Mouse (Mus musculus): ENCODE data around the gene Cacna2d4.
A peak's percentile ranks its signal among the peaks of the same experiment; 100 is the strongest.

Cacna2d4 gene

DNA sequence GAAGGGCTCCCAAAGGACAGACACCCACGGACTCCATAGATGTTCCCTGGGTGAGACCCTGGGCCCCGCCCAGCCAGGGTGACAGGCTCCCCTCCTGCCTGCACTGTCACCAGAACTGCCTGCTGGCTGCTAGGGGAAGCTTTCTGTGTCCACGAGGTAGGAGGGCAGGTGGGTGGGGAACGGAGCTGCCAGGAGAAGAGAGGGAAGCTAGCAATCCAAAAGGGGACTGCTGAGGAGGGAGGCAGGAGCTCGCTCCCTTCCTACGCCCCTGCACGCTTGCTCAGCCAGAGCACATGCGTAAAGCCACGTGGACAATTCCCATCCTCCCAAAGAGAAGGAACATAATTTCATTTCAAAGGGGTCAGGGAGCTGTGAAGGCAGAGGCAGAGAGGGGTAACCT is 73.8 kb downstream of the Cacna2d4 start:
- DNase-seq (ENCODE audit: low read depth, low spot score) = no peak

- DNase-seq (ENCODE audit: low read depth, low spot score) = no peak
These were observed 76.1 kb downstream of the Cacna2d4 start for GRCm38 (mm10) chr6:119312381-119312780.

DNA sequence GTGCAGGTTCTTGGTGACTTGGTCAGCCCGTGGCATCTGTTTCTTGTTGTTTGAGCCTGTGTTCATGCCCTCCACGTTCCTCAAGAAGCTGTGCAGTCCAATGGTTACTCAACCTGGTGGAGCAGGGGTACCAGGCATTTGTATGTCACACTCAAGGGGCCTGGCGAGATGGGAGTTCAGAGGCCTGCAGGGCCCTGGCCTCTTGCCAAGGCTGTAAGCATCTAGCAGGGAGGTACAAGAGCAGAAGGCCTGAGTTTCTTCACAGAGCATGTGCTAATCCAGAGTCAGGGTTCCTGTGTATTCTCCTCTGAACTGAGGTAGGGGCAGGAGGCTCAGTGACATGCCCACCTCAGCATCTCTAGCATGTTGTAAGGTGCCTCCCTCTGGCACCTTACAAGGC is 76.8 kb downstream of the Cacna2d4 start:
- no peak for DNase-seq (ENCODE audit: low read depth, low spot score)

- no peak for DNase-seq (ENCODE audit: low read depth, low spot score)
These were observed 77.5 kb downstream of the Cacna2d4 start for GRCm38 (mm10) chr6:119313588-119314375.

GRCm38 (mm10) chr6:119314751-119315476 is 78.6 kb downstream of the Cacna2d4 start:
- DNase-seq (ENCODE audit: low read depth, low spot score) = no peak

DNA sequence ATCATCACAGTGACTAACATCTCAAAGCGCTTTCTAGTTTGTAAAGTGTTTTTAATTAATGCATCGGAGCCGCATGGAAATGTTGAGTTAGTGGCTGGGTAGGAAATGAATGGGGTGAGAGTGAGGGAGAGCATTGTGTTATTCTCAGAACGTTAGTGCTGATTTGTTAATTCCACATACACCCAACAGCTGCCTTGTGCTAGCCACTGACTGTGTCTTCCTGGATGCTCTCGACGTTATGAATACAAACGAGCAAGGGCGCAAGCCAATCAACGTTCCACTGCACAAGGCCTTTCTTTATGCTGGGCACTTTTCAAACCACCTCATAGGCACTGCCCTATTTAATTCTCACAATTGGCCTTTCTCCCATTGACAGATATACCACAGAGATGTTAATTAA is 82.4 kb downstream of the Cacna2d4 start:
- no peak for DNase-seq (ENCODE audit: low read depth, low spot score)

DNA sequence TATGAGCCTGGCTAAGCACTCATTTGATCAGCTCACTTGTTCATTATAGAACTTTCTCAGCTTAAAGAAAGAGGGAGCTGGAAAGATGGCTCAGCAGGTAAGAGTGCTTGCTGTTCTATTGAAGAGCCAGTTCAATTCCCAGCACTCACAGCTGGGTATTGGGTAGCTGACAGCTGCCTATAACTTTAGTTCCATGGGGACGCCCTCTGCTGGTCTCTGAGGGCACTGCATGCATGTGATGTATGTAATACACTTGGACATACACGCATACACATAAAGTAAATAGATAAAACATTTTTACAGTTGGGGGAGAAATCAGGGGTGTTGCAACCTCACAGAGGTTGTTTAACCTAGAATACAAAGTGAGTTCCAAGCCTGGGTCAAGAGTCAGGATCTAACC is 83.0 kb downstream of the Cacna2d4 start:
- DNase-seq (ENCODE audit: low read depth, low spot score) = no peak

DNA sequence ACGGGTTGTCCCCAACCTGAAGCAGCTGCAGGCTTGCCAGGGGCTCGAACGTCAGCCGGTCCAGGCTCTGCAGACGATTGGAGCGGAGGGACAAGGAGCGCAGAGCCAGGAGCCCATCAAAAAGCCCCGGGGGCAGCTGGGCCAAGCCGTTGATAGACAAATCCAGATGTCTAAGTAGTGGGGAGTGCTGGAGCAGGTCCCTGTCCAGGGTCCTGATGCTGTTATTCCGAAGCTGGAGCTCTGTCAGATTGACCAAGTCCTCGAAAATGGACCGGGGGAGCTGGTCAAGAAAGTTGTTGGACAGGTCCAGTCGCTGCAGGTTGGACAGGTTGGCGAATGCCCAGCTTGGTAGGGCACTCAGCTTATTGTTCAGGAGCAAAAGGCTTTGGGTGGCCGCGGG is 84.2 kb downstream of the Cacna2d4 start:
- peak; percentile 46 for DNase-seq (ENCODE audit: low read depth, low spot score)

- DNase-seq (ENCODE audit: low read depth, low spot score) = no peak
These were observed 85.4 kb downstream of the Cacna2d4 start for GRCm38 (mm10) chr6:119321752-119322151.

GRCm38 (mm10) chr6:119324776-119325175 is 88.5 kb downstream of the Cacna2d4 start:
- no peak for DNase-seq (ENCODE audit: low read depth, low spot score)

GRCm38 (mm10) chr6:119325978-119326377 is 89.7 kb downstream of the Cacna2d4 start:
- DNase-seq (ENCODE audit: low read depth, low spot score) = no peak

GRCm38 (mm10) chr6:119326541-119326940 is 90.2 kb downstream of the Cacna2d4 start:
- DNase-seq (ENCODE audit: low read depth, low spot score) = no peak

- DNase-seq (ENCODE audit: low read depth, low spot score) = no peak
These were observed 92.3 kb downstream of the Cacna2d4 start for GRCm38 (mm10) chr6:119328521-119329115.

GRCm38 (mm10) chr6:119329215-119329714 is 92.9 kb downstream of the Cacna2d4 start:
- no peak for DNase-seq (ENCODE audit: low read depth, low spot score)

GRCm38 (mm10) chr6:119329936-119330335 is 93.6 kb downstream of the Cacna2d4 start:
- DNase-seq (ENCODE audit: low read depth, low spot score) = no peak

DNA sequence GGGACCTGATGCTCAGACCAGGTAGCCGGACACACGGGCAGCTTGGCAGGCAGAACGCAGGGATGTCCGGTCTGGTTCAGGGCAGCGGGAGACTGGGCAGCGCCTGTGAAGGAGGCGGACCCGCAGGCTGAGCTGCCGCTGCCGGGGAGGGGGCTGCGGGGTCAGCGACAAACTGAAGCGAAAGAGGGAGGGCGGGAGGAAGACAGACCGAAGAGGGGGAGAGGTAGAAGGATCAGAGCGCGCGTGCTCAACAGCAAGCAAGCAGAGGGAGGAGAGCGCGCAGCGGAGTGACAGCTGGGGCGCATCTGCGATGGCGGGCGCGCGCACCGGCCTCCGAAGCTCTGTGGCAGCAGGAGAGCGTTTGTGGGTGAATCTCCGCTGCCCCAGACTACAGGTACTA is 94.2 kb downstream of the Cacna2d4 start, which contains the start of gene Lrtm2:
TSS of gene Lrtm2 (minus strand) at position 261 of the 400 bp plus-strand sequence.
- no peak for DNase-seq (ENCODE audit: low read depth, low spot score)

- DNase-seq (ENCODE audit: low read depth, low spot score) = no peak
These were observed 95.8 kb downstream of the Cacna2d4 start for GRCm38 (mm10) chr6:119332111-119332510.

GRCm38 (mm10) chr6:119333202-119333601 is 96.9 kb downstream of the Cacna2d4 start:
- DNase-seq (ENCODE audit: low read depth, low spot score) = no peak

GRCm38 (mm10) chr6:119333831-119334230 is 97.5 kb downstream of the Cacna2d4 start:
- no peak for DNase-seq (ENCODE audit: low read depth, low spot score)

GRCm38 (mm10) chr6:119336124-119336523 is 99.8 kb downstream of the Cacna2d4 start:
- no peak for DNase-seq (ENCODE audit: low read depth, low spot score)

GRCm38 (mm10) chr6:119337287-119337686 is 101.0 kb downstream of the Cacna2d4 start:
- DNase-seq (ENCODE audit: low read depth, low spot score) = no peak

Data from embryo, embryonic 11.5 days (tissue).